Mouse (Mus musculus) lung, embryonic 15.5 days (tissue): ENCODE measurements around the gene Pbx1. TPM values are rescaled to one million over a fixed set of nuclear protein-coding genes. Genes with fewer than 3 reads are reported as not detected.
A peak's percentile ranks its signal among the peaks of the same experiment; 100 is the strongest.
"Not testable (repeated sequence)": the region's sequence is repeated elsewhere in the genome, so short reads cannot be mapped to it uniquely, and the experiment has no call there.

ENCODE experiments used
- ATAC-seq: fragments of 200-750 bp; cut with Nextera tagmentation; 2 replicates; pipeline ENCODE4 v1.8.0; 2017; ENCODE audit warnings: moderate number of reproducible peaks, borderline replicate concordance; ENCODE audit not compliant: low FRiP score, low TSS enrichment; ENCODE audit errors: extremely low read depth
- H3K27ac ChIP-seq: fragments of 300-500 bp; sonication (generic); 2 replicates; pipeline ENCODE4 v1.5.1; 2015; ENCODE audit warnings: moderate library complexity, mild to moderate bottlenecking, inconsistent platforms
- H3K27me3 ChIP-seq: fragments of 300-500 bp; sonication (generic); 2 replicates; pipeline ENCODE4 v1.6.1; 2015; ENCODE audit warnings: inconsistent platforms
- H3K36me3 ChIP-seq: fragments of 300-500 bp; sonication (generic); 2 replicates; pipeline ENCODE4 v1.6.1; 2015; ENCODE audit warnings: inconsistent platforms
- H3K4me1 ChIP-seq: fragments of 300-500 bp; sonication (generic); 2 replicates; pipeline ENCODE4 v1.6.1; 2015; ENCODE audit warnings: inconsistent platforms
- H3K4me2 ChIP-seq: fragments of 300-500 bp; sonication (generic); 2 replicates; pipeline ENCODE4 v1.6.1; 2015; ENCODE audit warnings: inconsistent platforms, mild to moderate bottlenecking, moderate library complexity
- H3K4me3 ChIP-seq: fragments of 300-500 bp; sonication (generic); 2 replicates; pipeline ENCODE4 v1.5.1; 2015; ENCODE audit warnings: mild to moderate bottlenecking, inconsistent platforms
- H3K9ac ChIP-seq: fragments of 300-500 bp; sonication (generic); 2 replicates; pipeline ENCODE4 v1.6.1; 2015; ENCODE audit warnings: inconsistent platforms
- H3K9me3 ChIP-seq: fragments of 300-500 bp; sonication (generic); 2 replicates; pipeline ENCODE4 v1.6.1; 2016; ENCODE audit warnings: inconsistent platforms
- WGBS: fragments of 180-500 bp; shearing (Covaris S2); methylation state at CpG from one replicate; pipeline ENCODE4 v1.1.7; 2015; 5-methylcytosine and 5-hydroxymethylcytosine counted together
- polyA plus RNA-seq: library from polyadenylated mRNA; unstranded; fragments of >200 nt; fragmentation: Nextera tagmentation; extraction: Ambion mirVana; gene quantifications from 2 replicates; pipeline ENCODE4 v1.2.1, GENCODE M21; 2015

The Pbx1 gene
- 37.5 and 40.6 TPM in 2 replicates for polyA plus RNA-seq

DNA sequence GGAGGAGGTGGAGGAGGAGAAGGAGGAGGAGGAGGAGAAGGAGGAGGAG lies at the start of gene Pbx1:
Gene Pbx1 (minus strand): TSS at position 39 of the 49 bp plus-strand sequence.
- not testable (repeated sequence) for H3K9me3 ChIP-seq, H3K27me3 ChIP-seq, ATAC-seq, H3K36me3 ChIP-seq, H3K4me1 ChIP-seq
- peak within 1 kb of the TSS; percentile 99 for H3K27ac ChIP-seq
- H3K9ac ChIP-seq, result peak within 1 kb of the TSS; percentile 98
- H3K4me3 ChIP-seq, result peak within 1 kb of the TSS; percentile 85
- peak within 1 kb of the TSS; percentile 57 for H3K4me2 ChIP-seq

DNA sequence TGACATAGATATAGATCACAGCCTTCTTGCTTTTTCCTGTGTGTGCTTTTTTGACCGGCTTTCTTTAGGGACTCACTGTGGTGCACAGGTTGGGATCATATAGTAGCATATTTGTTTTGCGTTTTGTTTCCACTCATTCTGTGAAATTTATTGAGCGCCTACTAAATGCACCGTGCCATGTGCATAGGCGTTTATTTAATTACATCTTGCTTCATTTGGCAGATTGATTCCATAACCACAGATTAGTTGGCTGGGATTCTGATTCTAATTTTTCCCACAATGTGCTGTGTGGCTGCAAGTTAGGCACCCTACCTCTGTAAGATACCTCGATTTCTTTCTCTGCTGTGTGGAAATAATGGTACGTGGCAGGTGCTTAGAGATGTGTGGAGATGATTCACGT lies 47.6 kb upstream of the Pbx1 start:
- Histone ChIP-seq H3K4me1 (0 out of 2 replicates have a peak, but pooled peaks cover 11% of the 10 kb centered on the region), H3K9ac (no peak overlapping the region), H3K36me3 (no peaks in the 10 kb centered on the region), H3K27me3 (no peaks in the 10 kb centered on the region), H3K4me3 (no peak overlapping the region), H3K4me2 (no peak overlapping the region), H3K27ac (no peak overlapping the region), H3K9me3 (no peaks in the 10 kb centered on the region)
- ATAC-seq, result no peak
- 87% methylated on average over 8 of the region's 8 CpGs for WGBS

DNA sequence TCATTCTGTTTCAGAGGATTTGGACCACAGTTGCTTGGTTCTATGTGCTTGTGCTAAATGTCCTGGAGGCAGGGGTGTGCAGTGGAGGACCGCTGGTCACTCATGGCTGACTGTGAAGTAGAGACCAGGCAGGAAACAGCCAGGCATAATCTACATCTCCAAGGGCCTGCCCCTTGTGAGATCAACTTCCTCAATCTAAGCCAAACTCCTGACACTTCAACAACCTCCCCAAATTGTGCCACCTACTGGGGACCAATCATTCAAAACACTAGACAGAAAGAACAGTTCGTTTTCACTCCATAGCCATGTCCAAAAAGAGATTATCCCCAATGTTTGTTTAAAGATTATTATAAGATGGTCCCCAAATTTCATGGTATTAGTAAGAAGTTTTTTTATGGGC lies 46.8 kb upstream of the Pbx1 start:
- 72% methylated on average over 2 of the region's 2 CpGs for WGBS
- Histone ChIP-seq H3K27ac (no peak overlapping the region), H3K36me3 (no peaks in the 10 kb centered on the region), H3K4me2 (no peak overlapping the region), H3K4me1 (peaks cover 11% of the 10 kb centered on the region; the same call in 1 of the 2 replicates), H3K9ac (no peak overlapping the region), H3K9me3 (no peaks in the 10 kb centered on the region), H3K27me3 (no peaks in the 10 kb centered on the region), H3K4me3 (no peak overlapping the region)
- ATAC-seq, result no peak

DNA sequence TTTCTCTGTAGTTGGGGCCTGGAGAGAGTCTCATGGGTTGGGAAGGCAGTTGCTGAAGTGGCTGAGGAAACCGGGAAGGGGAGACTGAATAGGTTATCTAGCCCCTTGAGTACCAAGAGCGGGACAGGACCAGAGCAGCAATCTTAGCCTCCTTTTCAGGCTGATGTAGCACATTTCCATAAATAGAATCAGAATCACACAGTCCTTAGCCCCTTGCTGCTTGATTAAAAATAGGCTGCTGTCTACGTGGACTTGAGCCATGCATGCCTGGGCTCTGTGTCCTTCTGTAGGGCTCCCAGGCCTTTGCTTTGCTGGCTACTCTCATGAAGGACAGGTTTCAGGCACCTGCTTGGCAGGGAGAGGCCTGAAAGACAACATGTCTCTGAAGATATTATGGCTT lies 44.8 kb upstream of the Pbx1 start:
- WGBS, result 52% methylated on average over 3 of the region's 3 CpGs
- H3K4me2 ChIP-seq, result no peak overlapping the region
- no peaks in the 10 kb centered on the region for H3K36me3 ChIP-seq
- no peak overlapping the region for H3K4me3 ChIP-seq
- ATAC-seq, result no peak
- H3K4me1 ChIP-seq, result peaks cover 17% of the 10 kb centered on the region
- no peaks in the 10 kb centered on the region for H3K9me3 ChIP-seq
- no peak overlapping the region for H3K9ac ChIP-seq
- no peak overlapping the region for H3K27ac ChIP-seq
- H3K27me3 ChIP-seq, result no peaks in the 10 kb centered on the region

DNA sequence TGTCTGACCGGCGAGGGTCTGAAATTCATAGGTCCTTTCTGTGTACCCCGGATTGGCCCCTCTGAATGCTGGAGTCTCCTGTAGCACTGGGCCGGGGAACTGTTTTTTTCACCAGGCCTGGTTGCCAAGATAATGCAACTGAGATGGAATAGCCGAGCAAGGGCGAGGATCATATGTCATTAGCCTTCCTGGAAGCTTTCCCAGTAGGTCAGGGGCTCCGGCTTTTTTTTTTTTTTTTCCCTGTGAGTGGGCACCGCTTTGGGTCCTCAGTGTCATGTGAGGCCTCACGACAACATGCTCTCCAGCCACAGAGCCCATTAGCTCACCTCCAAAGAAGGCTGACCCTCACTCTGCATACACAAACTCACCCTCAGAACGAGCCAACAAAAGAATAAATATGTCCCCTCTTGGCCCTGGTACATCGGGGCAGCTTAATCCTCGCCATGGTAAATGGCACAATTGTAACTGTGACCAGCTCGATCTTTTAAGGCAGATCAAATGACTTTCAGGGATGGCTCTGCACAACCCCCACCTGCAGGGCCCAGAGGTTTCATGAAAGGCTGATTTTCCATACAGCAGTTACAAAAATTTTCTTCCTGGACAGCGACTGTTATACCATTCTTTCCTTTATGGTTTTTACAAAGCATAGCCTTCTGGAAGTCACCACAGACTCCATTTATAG lies 44.3 kb upstream of the Pbx1 start:
- H3K27me3 ChIP-seq, result no peaks in the 10 kb centered on the region
- H3K9ac ChIP-seq, result no peak overlapping the region
- H3K27ac ChIP-seq, result no peak overlapping the region
- 43% methylated on average over 14 of the region's 14 CpGs for WGBS
- peaks cover 17% of the 10 kb centered on the region for H3K4me1 ChIP-seq
- no peak overlapping the region for H3K4me3 ChIP-seq
- H3K9me3 ChIP-seq, result no peaks in the 10 kb centered on the region
- H3K4me2 ChIP-seq, result no peak overlapping the region
- H3K36me3 ChIP-seq, result no peaks in the 10 kb centered on the region
- no peak for ATAC-seq

DNA sequence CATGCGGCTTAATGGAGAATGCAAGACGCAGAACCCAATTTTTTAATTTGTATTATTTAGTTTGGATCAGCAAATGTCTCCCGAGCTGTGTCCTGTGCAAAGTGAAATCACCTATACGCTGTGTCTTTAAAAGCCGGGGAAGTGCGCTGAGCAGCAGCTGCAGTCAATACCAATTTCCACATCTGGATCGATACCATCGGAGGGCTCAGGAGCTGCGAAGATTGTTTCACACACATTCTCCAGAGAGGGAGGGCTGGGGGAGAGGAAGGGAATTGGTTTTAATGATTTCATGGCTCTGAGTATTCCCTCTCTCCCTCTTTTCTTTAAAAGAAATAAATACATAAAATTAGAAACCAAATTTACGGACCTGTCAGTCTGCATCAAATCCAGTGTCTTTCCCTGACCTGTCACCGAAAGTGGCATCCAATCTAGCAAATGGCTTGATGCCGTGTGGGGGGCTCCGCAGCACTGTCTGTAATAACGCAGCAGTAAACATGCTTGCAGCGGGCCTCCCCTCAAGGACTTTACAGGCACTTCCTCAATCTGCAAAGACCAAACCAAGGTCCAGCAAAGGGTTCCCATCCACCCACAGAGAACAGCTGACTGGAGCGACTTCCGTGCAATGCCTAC lies 43.6 kb upstream of the Pbx1 start:
- H3K27me3 ChIP-seq, result no peaks in the 10 kb centered on the region
- H3K9me3 ChIP-seq, result no peaks in the 10 kb centered on the region
- peaks cover 17% of the 10 kb centered on the region for H3K4me1 ChIP-seq
- H3K4me2 ChIP-seq, result no peak overlapping the region
- WGBS, result 86% methylated on average over 17 of the region's 17 CpGs
- no peak overlapping the region for H3K9ac ChIP-seq
- no peaks in the 10 kb centered on the region for H3K36me3 ChIP-seq
- no peak overlapping the region for H3K4me3 ChIP-seq
- no peak overlapping the region for H3K27ac ChIP-seq
- ATAC-seq, result no peak

DNA sequence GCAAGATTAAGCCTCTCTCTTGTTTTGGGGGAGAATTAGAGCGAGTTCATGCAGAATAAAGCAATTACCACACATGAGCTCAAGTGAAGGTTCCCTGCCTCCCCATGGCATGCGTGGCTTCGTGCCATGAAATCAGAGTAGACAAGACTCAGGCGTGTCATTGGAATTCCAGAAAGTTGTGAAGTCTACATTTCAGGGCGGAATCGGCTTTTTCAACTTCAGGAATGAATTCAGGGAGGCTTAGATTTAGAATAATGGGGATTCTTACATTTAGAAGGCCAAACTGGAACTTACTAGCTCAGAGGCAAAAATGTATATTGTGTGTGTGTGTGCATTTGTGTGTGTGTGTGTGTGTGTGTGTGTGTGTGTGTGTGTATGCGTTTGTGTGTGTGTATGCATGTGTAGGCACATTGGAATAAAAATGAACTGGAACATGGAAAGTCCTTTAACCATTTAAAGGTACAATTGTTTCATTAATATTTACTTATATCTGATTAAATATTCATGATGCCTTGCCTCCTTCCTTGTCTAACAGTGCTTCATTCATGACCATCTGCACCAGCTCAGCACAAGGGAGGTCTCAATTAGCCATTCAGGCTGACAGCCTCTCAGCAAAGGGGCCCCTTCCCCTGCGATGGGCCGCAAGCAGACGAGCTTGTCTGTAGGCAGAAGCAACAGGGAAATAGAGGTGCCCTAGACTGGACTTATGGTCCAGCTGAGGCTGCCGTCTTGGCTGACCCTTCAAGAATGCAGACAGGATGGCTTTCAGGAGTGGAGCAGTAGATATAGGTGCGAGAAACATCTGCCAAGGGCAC lies 41.4 kb upstream of the Pbx1 start:
- Histone ChIP-seq H3K36me3 (no peaks in the 10 kb centered on the region), H3K9ac (no peak overlapping the region), H3K4me1 (peaks cover 17% of the 10 kb centered on the region), H3K4me2 (no peak overlapping the region), H3K27me3 (no peaks in the 10 kb centered on the region), H3K9me3 (no peaks in the 10 kb centered on the region), H3K27ac (no peak overlapping the region), H3K4me3 (no peak overlapping the region)
- 44% methylated on average over 12 of the region's 12 CpGs for WGBS
- ATAC-seq, result no peak

DNA sequence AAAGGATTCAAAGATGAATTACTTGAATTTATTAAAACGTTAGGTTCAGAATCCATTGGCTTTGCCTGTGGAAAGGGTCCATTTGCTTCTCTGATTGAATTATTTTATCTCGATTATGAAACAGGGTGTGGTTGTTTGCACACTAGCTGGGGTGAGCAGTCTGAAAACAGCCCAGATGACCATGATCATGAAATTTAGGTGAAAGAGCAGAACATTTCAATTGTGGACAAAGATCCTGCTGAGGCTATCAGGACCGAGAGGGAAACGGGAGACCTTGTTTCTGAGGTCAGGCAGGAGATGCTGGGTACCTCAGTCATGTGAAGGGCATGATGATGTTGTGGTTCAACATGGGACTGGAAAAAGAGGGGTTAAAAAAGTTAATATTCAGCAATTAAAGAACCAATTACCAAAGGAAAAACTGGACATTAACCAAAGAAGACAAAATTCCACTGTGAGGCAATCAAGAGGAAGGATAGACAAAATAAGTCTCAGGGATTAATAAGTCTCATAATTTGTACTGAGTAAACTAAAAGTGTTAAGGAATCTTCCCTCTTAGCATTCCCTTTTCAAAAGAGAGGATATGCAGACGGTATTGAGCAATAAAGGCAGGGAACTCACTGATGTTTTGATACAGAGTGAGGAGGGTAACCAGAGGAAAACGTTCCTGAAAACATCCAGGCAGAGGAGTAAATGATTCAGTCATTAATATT lies 40.6 kb upstream of the Pbx1 start:
- 52% methylated on average over 6 of the region's 6 CpGs for WGBS
- H3K27ac ChIP-seq, result no peak overlapping the region
- no peaks in the 10 kb centered on the region for H3K36me3 ChIP-seq
- H3K9ac ChIP-seq, result no peak overlapping the region
- no peak overlapping the region for H3K4me3 ChIP-seq
- H3K4me1 ChIP-seq, result peaks cover 17% of the 10 kb centered on the region
- no peaks in the 10 kb centered on the region for H3K9me3 ChIP-seq
- H3K27me3 ChIP-seq, result no peaks in the 10 kb centered on the region
- no peak overlapping the region for H3K4me2 ChIP-seq
- no peak for ATAC-seq

DNA sequence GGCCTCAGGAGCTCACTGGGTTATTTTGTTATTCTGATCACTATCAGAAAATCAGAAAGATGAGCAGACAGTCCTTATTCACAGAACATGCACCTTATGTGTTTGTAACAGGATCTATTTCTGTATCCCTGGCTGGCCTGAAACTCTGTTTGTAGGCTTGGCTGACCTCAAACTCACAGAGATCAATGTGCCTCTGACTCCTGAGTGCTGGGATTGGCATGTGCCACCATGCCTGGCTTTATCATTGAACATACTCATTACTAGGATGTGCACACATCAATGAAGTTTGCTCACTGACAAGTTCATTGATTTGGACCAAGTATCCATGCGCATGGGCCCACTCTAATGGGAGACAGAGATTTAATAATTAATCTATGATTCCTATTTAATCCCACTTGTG lies 27.4 kb upstream of the Pbx1 start:
- H3K27ac ChIP-seq, result no peak overlapping the region
- no peaks in the 10 kb centered on the region for H3K9me3 ChIP-seq
- H3K4me2 ChIP-seq, result no peak overlapping the region
- no peak overlapping the region for H3K9ac ChIP-seq
- H3K4me1 ChIP-seq, result no peaks in the 10 kb centered on the region
- H3K36me3 ChIP-seq, result no peaks in the 10 kb centered on the region
- no peaks in the 10 kb centered on the region for H3K27me3 ChIP-seq
- WGBS, result 94% methylated on average over 1 of the region's 1 CpGs
- no peak for ATAC-seq
- H3K4me3 ChIP-seq, result no peak overlapping the region

DNA sequence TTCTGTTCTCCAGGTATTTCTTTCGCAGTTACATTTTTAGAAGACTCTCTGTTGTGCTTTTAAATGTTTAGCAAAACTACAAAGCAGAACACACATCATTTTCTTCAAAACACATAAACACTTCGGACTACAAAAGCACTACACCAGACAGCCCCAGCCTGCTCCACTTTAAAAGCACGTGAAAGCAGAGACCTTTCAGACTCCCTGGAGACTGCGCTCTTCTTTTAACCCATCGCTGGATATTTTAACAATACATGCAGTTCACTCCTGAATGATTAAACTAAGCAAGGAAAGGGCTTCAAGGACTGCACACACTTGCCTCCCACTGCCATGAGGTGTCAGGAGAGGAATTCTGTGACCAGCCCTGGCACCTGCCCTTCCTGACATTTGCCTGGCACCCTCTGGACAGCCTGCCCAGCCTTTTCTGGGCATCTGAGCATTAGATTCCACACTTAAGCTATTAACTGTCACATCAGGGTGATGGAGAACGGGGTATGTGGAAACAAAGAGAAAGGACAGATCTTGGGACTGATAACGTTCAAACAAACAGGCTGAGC lies 25.2 kb upstream of the Pbx1 start:
- Histone ChIP-seq H3K36me3 (no peaks in the 10 kb centered on the region), H3K9me3 (no peaks in the 10 kb centered on the region), H3K4me1 (no peaks in the 10 kb centered on the region), H3K27me3 (no peaks in the 10 kb centered on the region), H3K4me3 (no peak overlapping the region), H3K9ac (no peak overlapping the region), H3K27ac (no peak overlapping the region), H3K4me2 (no peak overlapping the region)
- WGBS, result 36% methylated on average over 7 of the region's 7 CpGs
- no peak for ATAC-seq

DNA sequence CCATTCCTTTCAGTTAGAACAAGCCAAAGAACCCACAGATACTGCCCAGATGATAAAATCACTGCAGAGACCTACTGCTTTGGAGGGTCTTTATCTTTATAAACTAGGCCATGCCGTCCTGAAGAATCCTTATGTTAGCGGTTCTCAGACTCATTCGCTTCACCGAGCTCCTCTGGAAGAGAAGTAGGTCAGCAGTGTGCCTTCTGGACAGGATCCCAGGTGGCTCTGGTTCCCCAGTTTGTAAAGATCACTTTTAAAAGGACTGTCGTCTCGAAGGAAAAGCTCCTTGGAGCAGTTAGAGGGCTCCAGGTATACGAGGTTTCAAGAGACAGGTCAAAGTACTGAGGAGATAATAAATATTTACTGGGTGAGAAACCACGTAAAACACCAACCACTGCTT lies 23.1 kb upstream of the Pbx1 start:
- no peaks in the 10 kb centered on the region for H3K4me1 ChIP-seq
- no peak overlapping the region for H3K9ac ChIP-seq
- H3K27ac ChIP-seq, result no peak overlapping the region
- H3K9me3 ChIP-seq, result no peaks in the 10 kb centered on the region
- H3K4me3 ChIP-seq, result no peak overlapping the region
- no peaks in the 10 kb centered on the region for H3K27me3 ChIP-seq
- 79% methylated on average over 8 of the region's 8 CpGs for WGBS
- no peak overlapping the region for H3K4me2 ChIP-seq
- ATAC-seq, result no peak
- H3K36me3 ChIP-seq, result no peaks in the 10 kb centered on the region

DNA sequence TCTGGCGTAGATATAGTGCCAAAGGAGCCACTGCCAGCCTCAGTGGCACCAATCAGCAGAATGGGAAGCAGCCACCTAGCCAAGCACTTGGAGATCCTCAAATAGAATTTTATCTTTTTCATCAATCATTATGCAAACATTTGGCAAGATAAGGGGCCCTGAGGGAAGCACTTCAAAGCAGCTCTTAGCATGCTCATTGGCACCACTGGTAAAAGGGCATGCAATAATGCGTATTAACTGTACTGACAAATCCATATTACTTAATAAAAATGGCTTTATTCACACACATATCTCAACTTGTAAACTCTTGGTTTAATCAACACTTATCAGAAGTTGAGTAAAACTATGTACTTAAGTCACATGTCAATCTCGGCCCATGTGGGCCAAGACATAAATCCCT lies 1.6 kb upstream of the Pbx1 start:
- Histone ChIP-seq H3K4me1 (0 out of 2 replicates have a peak, but pooled peaks cover 3% of the 10 kb centered on the region), H3K4me3 (no peak overlapping the region), H3K9me3 (no peaks in the 10 kb centered on the region), H3K36me3 (no peaks in the 10 kb centered on the region), H3K27me3 (no peaks in the 10 kb centered on the region), H3K9ac (no peak overlapping the region), H3K4me2 (no peak overlapping the region), H3K27ac (no peak overlapping the region)
- 63% methylated on average over 3 of the region's 3 CpGs for WGBS
- ATAC-seq, result no peak
